Mouse (Mus musculus) central nervous system, embryonic 14 days (tissue): Measurements from ENCODE around the gene Gcm1. TPM values are rescaled to one million over a fixed set of nuclear protein-coding genes. Genes with fewer than 3 reads are reported as not detected.

ENCODE experiments used
- polyA plus RNA-seq: library from polyadenylated mRNA; depleted of rRNA; stranded (reverse); fragments of >200 nt; gene quantifications from 2 replicates; pipeline ENCODE4 v1.2.3, GENCODE M21; 2012; rRNA removed

The Gcm1 gene
- not detected in 2 replicates for polyA plus RNA-seq

GRCm38 (mm10) chr9:78051677-78052076 is at the start of gene Gcm1:
Gene Gcm1 (plus strand): TSS chr9:78051924.

GRCm38 (mm10) chr9:78108796-78109239 is 57.1 kb downstream of the Gcm1 start, which contains the start of the genes Fbxo9 and Ick:
Gene Fbxo9 (minus strand): TSS chr9:78109065.
Gene Ick (plus strand): TSS chr9:78109192.

Other genes with a start within 250 kb of the Gcm1 start
- 50.2 and 50.7 TPM in 2 replicates for gene Elovl5, start 134.6 kb upstream of the Gcm1 start, polyA plus RNA-seq
- gene Fbxo9, start 57.1 kb downstream of the Gcm1 start, polyA plus RNA-seq = 64.4 and 67.6 TPM in 2 replicates
- 35.5 and 37.3 TPM in 2 replicates for gene Ick, start 57.3 kb downstream of the Gcm1 start, polyA plus RNA-seq
- gene Gsta4, start 130.8 kb downstream of the Gcm1 start, polyA plus RNA-seq = 19.0 and 26.6 TPM in 2 replicates
- gene Gsta1, start 178.7 kb downstream of the Gcm1 start, polyA plus RNA-seq = 0.15 TPM in 1 of 2 replicates, not detected in the other
- gene Gm3776, start 205.2 kb downstream of the Gcm1 start, polyA plus RNA-seq = not detected in 2 replicates
- gene Gm10639, start 238.0 kb downstream of the Gcm1 start, polyA plus RNA-seq = not detected in 2 replicates